16 mouse cellular contexts compared by ENCODE assay signal in the genomic region with DNA sequence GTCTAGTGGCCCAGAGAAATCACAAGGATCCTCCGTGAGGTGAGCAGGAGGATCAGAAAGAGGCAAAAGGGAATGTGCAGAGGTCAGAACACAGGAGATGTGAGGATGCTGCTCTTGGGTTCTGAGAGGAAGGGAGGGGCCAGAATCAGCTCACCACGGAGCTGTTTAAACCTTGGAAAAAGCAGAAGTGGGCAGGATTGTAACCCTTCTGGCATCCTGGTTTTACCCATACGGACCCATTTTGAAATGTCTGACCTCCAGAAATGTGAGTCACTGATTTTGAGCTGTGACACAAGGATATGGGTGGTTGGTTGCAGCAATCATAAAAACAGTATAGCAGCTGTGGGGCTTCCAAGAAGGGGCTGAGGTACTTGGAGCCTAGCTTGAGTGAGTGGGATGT. TPM values are rescaled to one million over a fixed set of nuclear protein-coding genes. Genes with fewer than 3 reads are reported as not detected.
DNase-seq lines count a peak whose midpoint lies in the region; ATAC-seq and TF ChIP-seq lines count a peak whose summit lies in the region.
"Had no signal": no experiment of that assay in that cellular context is flagged by ENCODE, and none has a peak within 500 bp of the region (broad histone marks: within the 10 kb centered on the region; RNA-seq: fewer than 3 reads in every experiment).

No protein-coding gene starts in this region.

- no peaks in the 10 kb centered on the region for H3K9me3 ChIP-seq in limb, embryonic 12.5 days
- no peaks in the 10 kb centered on the region for H3K9me3 ChIP-seq in embryonic facial prominence, embryonic 10.5 days
- H3K9me3 ChIP-seq: embryonic facial prominence, embryonic 15.5 days; liver, embryonic 13.5 days had no signal

- WGBS in limb, embryonic 12.5 days, result 43% methylated on average over 3 of the region's 3 CpGs
- 70% methylated on average over 3 of the region's 3 CpGs for WGBS in embryonic facial prominence, embryonic 10.5 days

- no peak overlapping the region for H3K4me2 ChIP-seq in limb, embryonic 12.5 days
- H3K4me2 ChIP-seq: embryonic facial prominence, embryonic 15.5 days; liver, embryonic 13.5 days had no signal

- TF ChIP-seq POLR2A in bone marrow macrophage, adult 2 months (IDR thresholded peaks at IDR 0.05; ENCODE audit: borderline replicate concordance, low read depth, low read length), result no peak

- no peak for TF ChIP-seq CTCF in bone marrow macrophage, adult 2 months (IDR thresholded peaks at IDR 0.05; ENCODE audit: low read depth, low read length)

- peak; percentile 45 for DNase-seq in adrenal gland, adult 8-10 months
- DNase-seq in adrenal gland, postnatal 25 days, result no peak
- peak; percentile 93 for DNase-seq in 416B (ENCODE audit: low read depth)
- no peak for DNase-seq in urinary bladder, postnatal 36 days (ENCODE audit: low spot score in 2 of 2)
- DNase-seq in embryonic facial prominence, embryonic 10.5 days (ENCODE audit: low spot score), result no peak
- no peak for DNase-seq in layer of hippocampus, adult 11-12 months (ENCODE audit: low spot score)
- DNase-seq: cerebellum, postnatal 25 days; gastrocnemius, postnatal 36 days; heart, postnatal 36 days; kidney, adult 11 months; liver, embryonic 13.5 days; thymus, postnatal 14 days had no signal

- no peak overlapping the region for H3K9ac ChIP-seq in limb, embryonic 12.5 days (replicated peaks)
- H3K9ac ChIP-seq: embryonic facial prominence, embryonic 15.5 days; liver, embryonic 13.5 days had no signal

- H3K27me3 ChIP-seq in limb, embryonic 12.5 days, result no peaks in the 10 kb centered on the region
- peaks cover 9% of the 10 kb centered on the region for H3K27me3 ChIP-seq in embryonic facial prominence, embryonic 10.5 days (replicated peaks; ENCODE audit: low read depth, poor library complexity, severe bottlenecking)
- H3K27me3 ChIP-seq: embryonic facial prominence, embryonic 15.5 days had no signal

- peak overlapping the region; percentile 70 for H3K27ac ChIP-seq in bone marrow macrophage, adult 2 months (ENCODE audit: insufficient read depth, low read depth, low read length)
- 0 out of 2 replicates have a peak overlapping the region, but pooled peaks have one; percentile 20 for H3K27ac ChIP-seq in limb, embryonic 12.5 days
- H3K27ac ChIP-seq in embryonic facial prominence, embryonic 10.5 days (replicated peaks), result no peak overlapping the region
- H3K27ac ChIP-seq: embryonic facial prominence, embryonic 15.5 days; liver, embryonic 13.5 days had no signal

- no peak overlapping the region for H3K4me3 ChIP-seq in bone marrow macrophage, adult 2 months (ENCODE audit: insufficient read depth, low read length)
- H3K4me3 ChIP-seq in limb, embryonic 12.5 days (replicated peaks), result no peak overlapping the region
- no peak overlapping the region for H3K4me3 ChIP-seq in embryonic facial prominence, embryonic 10.5 days
- H3K4me3 ChIP-seq: embryonic facial prominence, embryonic 15.5 days; liver, embryonic 13.5 days had no signal

- peaks cover 56% of the 10 kb centered on the region for H3K4me1 ChIP-seq in bone marrow macrophage, adult 2 months (ENCODE audit: control insufficient read depth, insufficient read depth, low read length)
- H3K4me1 ChIP-seq in limb, embryonic 12.5 days (replicated peaks), result peaks cover 13% of the 10 kb centered on the region
- peaks cover 28% of the 10 kb centered on the region for H3K4me1 ChIP-seq in embryonic facial prominence, embryonic 10.5 days
- H3K4me1 ChIP-seq: liver, embryonic 13.5 days had no signal

- no peaks in the 10 kb centered on the region for H3K36me3 ChIP-seq in limb, embryonic 12.5 days
- no peaks in the 10 kb centered on the region for H3K36me3 ChIP-seq in embryonic facial prominence, embryonic 10.5 days (replicated peaks)
- H3K36me3 ChIP-seq: embryonic facial prominence, embryonic 15.5 days; liver, embryonic 13.5 days had no signal

- no peak for ATAC-seq in limb, embryonic 12.5 days (ENCODE audit: insufficient number of reproducible peaks, insufficient read depth, low FRiP score, low TSS enrichment, low read depth)
- ATAC-seq: forebrain, embryonic 14.5 days had no signal

RNA-seq across cellular contexts. Expression of a gene that starts 56.6 kb away (rescaled TPM):
- 100 to 1,000 TPM; 509 to 681 (median 626) TPM for total RNA-seq in adrenal gland, adult 8-10 months (2022)
- 421 and 503 TPM in 2 replicates for total RNA-seq in adrenal gland, postnatal 25 days (2021)
- 394 and 417 TPM in 2 replicates for polyA plus RNA-seq in bone marrow macrophage, adult 2 months (2012; ENCODE audit: insufficient read depth, insufficient read length, missing spikeins)
- polyA plus RNA-seq in limb, embryonic 12.5 days (2016; fragmentation: Nextera tagmentation; extraction: Ambion mirVana), result 278 and 287 TPM in 2 replicates
- 170 and 196 TPM in 2 replicates for polyA plus RNA-seq in embryonic facial prominence, embryonic 10.5 days (2016; fragmentation: Nextera tagmentation; extraction: Ambion mirVana)

Comparison
In these comparisons a context has a peak if more than half of its experiments do, and no peak if none do; other contexts are left out.
1. DNase-seq: peak in adrenal gland, adult 8-10 months (single experiment) and 416B (single experiment); none in adrenal gland, postnatal 25 days (single experiment), urinary bladder, postnatal 36 days (0 of 2), embryonic facial prominence, embryonic 10.5 days (single experiment) and layer of hippocampus, adult 11-12 months (single experiment).